Mouse (Mus musculus): ENCODE measurements at regions not wholly inside any gene's neighbourhood (a gene's known extent, or its start where the extent isn't known, plus 50 kb on each side); places are given as distances from the start of the nearest gene placed in this dataset.
A peak's percentile ranks its signal among the peaks of the same experiment; 100 is the strongest.

DNA sequence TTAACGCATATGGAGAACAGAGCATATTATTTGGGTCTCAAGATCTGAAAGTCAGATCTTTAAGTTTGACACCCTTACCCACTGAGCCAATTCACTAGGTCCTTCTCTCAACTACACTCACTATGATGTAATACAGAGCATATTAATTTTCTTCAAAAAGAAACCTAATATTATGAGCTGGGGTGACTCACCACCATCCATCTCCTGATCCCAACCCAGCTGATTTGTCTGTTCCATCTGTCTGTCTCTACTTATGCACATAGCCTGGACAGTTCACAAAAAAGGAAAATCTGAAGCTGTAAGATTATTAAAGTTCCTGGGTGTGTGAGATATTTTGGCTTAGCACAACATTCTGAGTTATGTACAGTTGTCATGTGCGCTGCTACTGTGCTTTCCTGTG lies 108.2 kb upstream of the Rarb start:
- Histone ChIP-seq H3K27ac (ENCODE audit: low read length) (no peak overlapping the region), H3K9ac (replicated peaks; ENCODE audit: low read depth, low read length) (no peak overlapping the region), H3K9me3 (ENCODE audit: control insufficient read depth, low read depth, low read length) (no peaks in the 10 kb centered on the region), H3K4me1 (ENCODE audit: control insufficient read depth, insufficient read depth, low read length) (no peaks in the 10 kb centered on the region), H3K4me3 (ENCODE audit: low read depth, low read length) (no peak overlapping the region), H3K4me2 (replicated peaks; ENCODE audit: low read depth, low read length) (no peak overlapping the region), H3K27me3 (ENCODE audit: control insufficient read depth, insufficient read depth, low read length) (no peaks in the 10 kb centered on the region), H3K36me3 (ENCODE audit: control insufficient read depth, insufficient read depth, low read length) (no peaks in the 10 kb centered on the region)
- 89% methylated on average over 2 of the region's 2 CpGs for WGBS
- no peak for ATAC-seq (ENCODE audit: insufficient number of reproducible peaks, insufficient read depth, low FRiP score, low read depth)

DNA sequence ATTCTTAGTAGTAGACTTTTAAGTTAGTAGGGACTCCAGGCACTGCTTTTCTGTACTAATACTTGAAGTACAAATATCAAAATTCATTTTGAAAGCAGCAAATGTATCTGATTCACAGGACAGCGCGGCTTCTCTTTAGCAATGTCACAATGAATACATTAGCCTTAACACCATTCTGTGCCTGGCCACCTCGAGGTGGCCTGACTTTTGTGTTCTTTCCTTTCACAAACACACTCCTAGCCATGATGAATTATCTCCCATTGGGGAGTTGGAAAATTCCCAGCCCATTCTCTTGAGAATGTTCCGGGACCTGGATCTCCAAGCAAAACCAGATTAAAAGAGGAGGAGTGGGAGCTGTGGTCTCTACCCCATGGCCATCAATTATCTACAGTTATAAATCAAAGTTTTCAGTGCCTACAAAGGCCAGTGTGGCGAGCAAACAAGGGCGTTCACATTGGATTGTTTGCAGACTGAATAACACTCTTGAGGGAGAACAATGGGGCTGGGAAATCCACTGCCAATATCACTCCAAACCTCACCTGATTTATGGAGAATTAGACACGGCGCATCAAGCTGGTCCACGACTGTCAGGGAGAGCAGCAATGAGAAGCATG lies 82.7 kb upstream of the Rarb start:
- no peak for ATAC-seq (ENCODE audit: insufficient number of reproducible peaks, insufficient read depth, low FRiP score, low read depth)
- no peaks in the 10 kb centered on the region for H3K36me3 ChIP-seq (ENCODE audit: control insufficient read depth, insufficient read depth, low read length)
- no peak overlapping the region for H3K27ac ChIP-seq (ENCODE audit: low read length)
- 44% methylated on average over 9 of the region's 9 CpGs for WGBS
- peaks cover 9% of the 10 kb centered on the region; the same call in 1 of the 2 replicates for H3K4me1 ChIP-seq (ENCODE audit: control insufficient read depth, insufficient read depth, low read length)
- no peak overlapping the region for H3K4me2 ChIP-seq (replicated peaks; ENCODE audit: low read depth, low read length)
- no peak overlapping the region for H3K4me3 ChIP-seq (ENCODE audit: low read depth, low read length)
- no peak overlapping the region for H3K9ac ChIP-seq (replicated peaks; ENCODE audit: low read depth, low read length)
- no peaks in the 10 kb centered on the region for H3K9me3 ChIP-seq (ENCODE audit: control insufficient read depth, low read depth, low read length)
- H3K27me3 ChIP-seq (ENCODE audit: control insufficient read depth, insufficient read depth, low read length), result no peaks in the 10 kb centered on the region

DNA sequence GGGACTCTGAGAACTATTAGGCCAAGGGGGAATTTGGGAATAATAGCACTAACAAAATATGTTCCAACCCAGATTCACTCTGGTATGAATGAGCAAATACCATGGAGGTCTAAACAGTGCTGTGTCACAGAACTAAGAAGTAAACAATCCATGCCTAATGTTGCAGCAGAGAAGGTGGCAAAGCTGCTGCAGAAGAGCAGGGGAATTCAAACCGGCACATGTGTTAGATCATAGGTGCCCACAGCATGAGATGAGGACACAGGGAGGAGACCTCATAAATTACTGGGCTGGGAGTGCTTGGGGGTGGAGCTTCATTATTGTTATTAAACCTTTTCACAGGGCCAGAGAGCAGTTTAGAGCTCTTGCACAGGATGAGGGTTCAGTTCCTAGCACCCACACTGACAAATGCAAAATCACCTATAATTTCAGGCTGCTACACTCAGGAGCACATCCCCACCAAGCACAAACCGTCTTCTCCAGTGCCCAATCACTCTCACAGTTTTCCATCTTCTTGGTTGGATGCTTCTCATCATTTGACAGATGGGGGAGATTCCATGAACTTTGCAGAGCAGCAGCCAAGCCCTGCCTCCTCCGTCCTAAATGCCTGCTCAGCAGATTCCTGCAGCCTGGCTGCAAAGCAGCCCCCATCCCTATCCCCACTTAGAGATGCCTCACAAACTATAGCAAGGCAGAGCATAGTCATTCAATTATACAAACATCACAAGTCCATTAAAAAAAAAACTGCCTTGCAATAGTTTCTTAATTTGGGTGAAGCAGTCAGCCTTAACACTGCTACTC lies 79.0 kb upstream of the Rarb start:
- Histone ChIP-seq H3K36me3 (ENCODE audit: control insufficient read depth, insufficient read depth, low read length) (no peaks in the 10 kb centered on the region), H3K9ac (replicated peaks; ENCODE audit: low read depth, low read length) (no peak overlapping the region), H3K27ac (ENCODE audit: low read length) (no peak overlapping the region; the same call in 1 of the 2 replicates), H3K4me1 (ENCODE audit: control insufficient read depth, insufficient read depth, low read length) (peaks cover 9% of the 10 kb centered on the region; the same call in 1 of the 2 replicates), H3K27me3 (ENCODE audit: control insufficient read depth, insufficient read depth, low read length) (no peaks in the 10 kb centered on the region), H3K4me2 (replicated peaks; ENCODE audit: low read depth, low read length) (no peak overlapping the region), H3K9me3 (ENCODE audit: control insufficient read depth, low read depth, low read length) (no peaks in the 10 kb centered on the region), H3K4me3 (ENCODE audit: low read depth, low read length) (no peak overlapping the region)
- 28% methylated on average over 3 of the region's 3 CpGs for WGBS
- ATAC-seq (ENCODE audit: insufficient number of reproducible peaks, insufficient read depth, low FRiP score, low read depth), result peak; percentile 76; the same call in 1 of the 2 replicates

DNA sequence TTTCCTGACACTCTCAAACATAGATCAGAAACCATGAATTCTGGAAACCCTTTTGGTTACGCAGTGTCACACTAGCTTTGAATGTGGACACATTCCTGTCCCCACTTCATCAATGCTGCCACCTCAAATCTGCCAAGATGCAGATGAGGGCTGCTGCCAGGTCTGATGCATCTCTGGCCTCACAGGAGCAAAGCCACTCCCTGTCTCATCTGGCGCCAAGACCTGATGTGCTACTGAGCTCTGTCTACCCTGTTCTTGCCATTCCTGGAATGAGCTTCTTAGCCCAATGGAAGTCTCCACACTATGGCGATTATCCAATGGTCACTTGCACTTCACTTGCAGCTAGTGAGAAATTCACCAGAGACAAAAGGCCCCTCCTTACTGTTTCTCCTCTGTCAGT lies 78.0 kb upstream of the Rarb start:
- no peak overlapping the region for H3K27ac ChIP-seq (ENCODE audit: low read length)
- WGBS, result 82% methylated on average over 3 of the region's 3 CpGs
- H3K4me3 ChIP-seq (ENCODE audit: low read depth, low read length), result no peak overlapping the region
- no peaks in the 10 kb centered on the region for H3K9me3 ChIP-seq (ENCODE audit: control insufficient read depth, low read depth, low read length)
- H3K4me2 ChIP-seq (replicated peaks; ENCODE audit: low read depth, low read length), result no peak overlapping the region
- H3K4me1 ChIP-seq (ENCODE audit: control insufficient read depth, insufficient read depth, low read length), result peaks cover 9% of the 10 kb centered on the region; the same call in 1 of the 2 replicates
- no peak for ATAC-seq (ENCODE audit: insufficient number of reproducible peaks, insufficient read depth, low FRiP score, low read depth)
- no peaks in the 10 kb centered on the region for H3K27me3 ChIP-seq (ENCODE audit: control insufficient read depth, insufficient read depth, low read length)
- no peaks in the 10 kb centered on the region for H3K36me3 ChIP-seq (ENCODE audit: control insufficient read depth, insufficient read depth, low read length)
- no peak overlapping the region for H3K9ac ChIP-seq (replicated peaks; ENCODE audit: low read depth, low read length)

DNA sequence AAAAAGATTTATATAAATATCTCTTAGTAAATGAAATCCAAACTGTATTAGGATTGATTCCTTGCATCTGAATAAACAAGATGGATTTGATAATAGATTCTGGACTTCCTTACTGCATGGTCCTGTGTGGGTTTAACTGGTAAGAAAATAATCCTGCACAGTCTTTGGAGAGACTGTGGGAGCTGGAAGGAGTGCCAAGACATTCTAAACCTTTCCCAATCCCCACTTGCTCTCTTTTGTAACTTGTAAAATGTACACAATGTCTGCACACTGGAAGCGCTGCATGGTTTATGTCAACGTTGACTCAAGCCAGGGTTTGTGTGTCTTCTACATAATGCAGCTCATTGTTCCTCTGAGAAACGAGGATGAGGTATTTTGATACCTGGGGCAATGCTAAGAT lies 62.3 kb upstream of the Rarb start:
- Histone ChIP-seq H3K4me1 (ENCODE audit: control insufficient read depth, insufficient read depth, low read length) (0 out of 2 replicates have a peak, but pooled peaks cover 2% of the 10 kb centered on the region), H3K4me3 (ENCODE audit: low read depth, low read length) (no peak overlapping the region), H3K9ac (replicated peaks; ENCODE audit: low read depth, low read length) (no peak overlapping the region), H3K36me3 (ENCODE audit: control insufficient read depth, insufficient read depth, low read length) (no peaks in the 10 kb centered on the region), H3K27me3 (ENCODE audit: control insufficient read depth, insufficient read depth, low read length) (no peaks in the 10 kb centered on the region), H3K9me3 (ENCODE audit: control insufficient read depth, low read depth, low read length) (no peaks in the 10 kb centered on the region), H3K27ac (ENCODE audit: low read length) (no peak overlapping the region), H3K4me2 (replicated peaks; ENCODE audit: low read depth, low read length) (no peak overlapping the region)
- peak; percentile 61; the same call in 1 of the 2 replicates for ATAC-seq (ENCODE audit: insufficient number of reproducible peaks, insufficient read depth, low FRiP score, low read depth)
- WGBS, result 31% methylated on average over 3 of the region's 3 CpGs

DNA sequence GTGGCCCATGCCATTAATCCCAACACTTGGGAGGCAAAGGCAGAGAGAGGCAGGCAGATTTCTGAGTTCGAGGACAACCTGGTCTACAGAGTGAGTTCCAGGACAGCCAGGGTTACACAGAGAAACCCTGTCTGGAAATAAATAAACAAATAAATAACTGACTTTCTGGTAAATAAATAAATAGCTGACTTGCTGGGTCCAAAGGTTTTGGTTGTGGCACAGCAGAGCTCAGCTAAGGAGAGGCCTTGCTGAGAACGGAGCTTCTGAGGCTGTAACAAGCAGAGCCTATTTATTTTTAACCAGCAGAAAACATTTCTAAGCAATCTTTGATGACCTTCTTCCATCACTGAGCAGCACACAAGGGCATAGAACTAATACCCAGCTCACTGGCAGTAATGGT lies 50.3 kb upstream of the Rarb start:
- WGBS, result 97% methylated on average over 2 of the region's 2 CpGs
- H3K4me3 ChIP-seq (ENCODE audit: low read depth, low read length), result no peak overlapping the region
- no peak overlapping the region for H3K4me2 ChIP-seq (replicated peaks; ENCODE audit: low read depth, low read length)

More for the DNA sequence above, 50.3 kb upstream of the Rarb start:
- H3K27ac ChIP-seq (ENCODE audit: low read length), result no peak overlapping the region
- H3K9ac ChIP-seq (replicated peaks; ENCODE audit: low read depth, low read length), result no peak overlapping the region
- no peaks in the 10 kb centered on the region for H3K36me3 ChIP-seq (ENCODE audit: control insufficient read depth, insufficient read depth, low read length)
- no peak for ATAC-seq (ENCODE audit: insufficient number of reproducible peaks, insufficient read depth, low FRiP score, low read depth)
- H3K9me3 ChIP-seq (ENCODE audit: control insufficient read depth, low read depth, low read length), result no peaks in the 10 kb centered on the region
- H3K27me3 ChIP-seq (ENCODE audit: control insufficient read depth, insufficient read depth, low read length), result no peaks in the 10 kb centered on the region
- no peaks in the 10 kb centered on the region for H3K4me1 ChIP-seq (ENCODE audit: control insufficient read depth, insufficient read depth, low read length)
